Mouse (Mus musculus): ENCODE measurements around the gene Serpina6.

The Serpina6 gene

DNA sequence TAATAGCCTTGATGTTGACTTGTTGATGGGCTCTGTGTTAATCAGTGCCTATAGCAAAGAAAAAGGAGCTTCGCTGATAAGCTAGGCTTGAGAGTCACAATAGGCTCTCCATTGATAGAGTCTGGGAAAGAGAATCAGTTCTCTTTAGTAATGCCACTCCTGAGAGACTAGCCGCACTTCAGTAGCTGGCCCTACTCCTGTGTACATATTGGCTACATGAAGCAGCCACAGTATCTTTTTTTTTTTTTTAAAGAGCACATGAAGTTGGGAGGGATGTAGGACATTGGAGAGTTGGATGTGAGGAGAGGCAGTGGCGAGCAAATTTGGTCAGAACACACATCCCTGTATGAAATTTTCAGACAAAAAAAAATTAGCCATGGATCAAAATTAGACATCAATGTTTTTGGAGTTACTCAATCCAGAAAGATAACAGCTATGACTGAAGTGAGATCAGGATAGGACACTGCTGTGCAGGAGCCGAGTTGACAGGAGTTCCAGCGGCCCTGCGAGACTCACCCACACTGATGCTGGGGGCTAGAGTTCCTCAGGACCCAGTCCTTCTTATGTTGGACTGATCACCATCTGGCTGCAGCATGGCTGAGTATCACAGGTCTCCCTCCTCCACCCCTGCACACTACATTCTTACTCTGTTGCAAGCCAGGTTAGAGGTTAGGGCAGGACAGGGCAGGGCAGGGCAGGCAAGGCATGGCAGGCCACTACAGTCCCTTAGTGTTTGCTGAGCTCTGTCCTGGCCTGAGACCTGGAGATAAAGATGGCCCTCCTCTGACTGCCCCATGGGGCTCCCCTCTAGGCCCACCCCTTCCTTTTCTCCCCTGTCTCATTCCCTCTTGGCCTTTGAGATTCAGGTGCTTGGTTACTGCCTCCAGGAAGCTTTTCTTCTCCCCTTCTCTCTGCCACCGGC lies 1.6 kb downstream of the Serpina6 start:
- no peak for DNase-seq

DNA sequence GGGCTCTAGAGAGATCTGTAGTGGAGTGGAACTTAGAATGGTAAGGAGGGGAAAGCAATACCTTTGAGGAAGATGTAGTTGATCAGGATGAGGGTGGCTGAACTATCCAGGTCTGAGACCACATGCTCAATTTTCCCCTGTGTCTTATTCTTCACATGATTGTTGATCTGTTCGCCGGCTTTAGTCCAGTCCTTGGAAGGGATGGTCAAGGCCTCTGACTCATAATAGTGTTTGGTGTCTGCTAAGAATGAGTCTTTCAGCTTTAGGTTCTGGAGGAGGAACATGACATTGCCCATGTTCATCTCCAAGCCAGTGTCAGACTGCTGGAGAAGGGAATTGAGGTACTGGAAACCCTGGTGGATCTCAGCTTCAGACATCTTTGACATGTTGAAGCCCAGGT lies 3.2 kb downstream of the Serpina6 start:
- DNase-seq: no peak

DNA sequence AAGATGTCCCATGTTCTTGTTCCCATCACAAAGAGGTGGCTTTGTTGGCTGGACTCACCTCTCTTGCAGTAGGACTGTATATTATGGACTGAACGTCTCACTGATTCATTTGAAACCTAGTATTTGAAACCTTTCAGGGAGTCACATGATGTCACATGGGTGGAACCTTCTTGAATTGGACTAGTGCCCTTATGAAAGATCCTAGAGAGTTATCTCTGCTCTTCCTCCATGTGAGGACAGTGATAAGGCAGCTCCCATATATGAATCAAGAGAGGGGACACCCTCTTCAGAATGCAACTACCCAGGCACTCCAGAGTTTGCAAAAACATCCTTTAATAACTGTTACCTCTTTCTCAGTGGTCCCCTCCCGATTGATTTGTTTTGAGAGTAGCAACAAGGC lies 10.7 kb downstream of the Serpina6 start:
- no peak for DNase-seq

DNA sequence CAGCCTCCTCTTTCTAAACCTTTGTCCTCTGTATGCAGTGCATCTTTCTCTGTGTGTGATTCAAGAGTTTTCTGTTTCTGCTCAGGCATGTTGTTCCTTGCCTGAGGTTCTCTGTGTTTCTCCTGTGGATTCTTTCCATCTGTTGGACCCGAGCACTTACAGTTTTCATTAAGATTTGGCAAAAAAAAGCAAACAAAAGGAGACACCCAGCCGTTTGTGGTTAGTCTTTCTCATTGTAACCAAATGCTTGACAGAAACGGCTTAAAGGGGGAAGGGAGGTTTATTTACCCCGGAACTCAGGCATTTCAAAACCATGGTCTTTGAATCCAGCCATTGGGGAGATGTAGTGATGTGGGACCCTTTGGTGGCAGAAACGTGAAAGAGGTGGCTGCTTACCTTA lies 12.4 kb downstream of the Serpina6 start:
- DNase-seq: no peak

DNA sequence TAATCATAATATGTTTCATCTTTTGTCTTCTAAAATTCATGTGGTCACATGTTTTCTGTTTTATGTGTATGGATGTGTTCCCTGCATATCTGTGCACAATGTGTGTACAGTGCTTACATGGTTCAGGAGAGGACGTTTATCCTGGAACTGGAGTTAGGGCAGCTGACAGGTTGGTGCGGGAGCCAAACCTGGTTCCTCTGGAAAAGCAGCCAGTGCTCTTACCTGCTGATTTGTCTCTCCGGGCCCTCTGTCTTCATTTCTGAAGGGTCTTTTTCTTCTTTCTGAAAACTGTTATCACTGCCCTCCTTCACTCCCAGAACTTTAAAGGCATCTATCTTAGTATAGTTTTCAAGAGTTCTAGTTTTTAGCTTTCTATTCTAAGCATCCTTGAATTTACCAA lies 13.2 kb downstream of the Serpina6 start:
- no peak for DNase-seq

DNA sequence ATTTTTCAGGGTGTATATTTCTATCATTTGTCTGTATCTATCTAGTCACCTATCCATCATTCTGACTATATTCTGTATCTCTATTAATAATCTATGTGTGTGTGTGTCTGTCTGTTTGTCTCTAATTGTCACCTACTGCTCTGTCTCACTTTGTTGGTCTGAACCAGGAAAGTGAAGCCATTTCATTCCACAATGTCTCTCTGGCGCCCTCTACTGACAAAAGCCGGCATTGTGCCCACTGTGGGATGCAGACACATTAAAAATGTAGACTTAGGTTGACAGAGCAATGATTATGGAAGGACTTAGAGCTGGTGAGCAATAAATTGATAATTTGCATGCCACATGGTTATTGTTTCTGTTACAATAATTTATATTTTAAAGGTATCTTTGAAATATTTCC lies 13.7 kb downstream of the Serpina6 start:
- peak; percentile 20 to 46 for DNase-seq

DNA sequence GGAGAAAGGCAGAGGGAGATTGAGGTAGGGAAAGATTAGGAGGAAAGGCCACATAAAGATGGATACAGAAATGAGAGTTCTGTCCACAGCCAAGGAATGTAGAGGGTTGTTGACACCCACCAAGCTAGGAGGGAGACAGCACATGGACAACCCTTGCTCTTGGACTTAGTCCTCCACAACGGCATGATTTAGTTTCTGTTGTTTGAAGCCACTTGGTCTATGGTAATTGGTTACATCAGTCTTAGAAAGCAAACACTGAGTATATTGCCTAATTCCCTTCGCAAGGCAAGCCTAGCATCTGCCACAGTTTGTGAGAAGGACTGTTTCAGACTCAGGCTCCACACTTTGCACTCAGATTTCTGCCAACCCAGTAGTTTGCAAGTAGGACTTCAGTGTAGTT lies 21.2 kb downstream of the Serpina6 start:
- no peak for DNase-seq

DNA sequence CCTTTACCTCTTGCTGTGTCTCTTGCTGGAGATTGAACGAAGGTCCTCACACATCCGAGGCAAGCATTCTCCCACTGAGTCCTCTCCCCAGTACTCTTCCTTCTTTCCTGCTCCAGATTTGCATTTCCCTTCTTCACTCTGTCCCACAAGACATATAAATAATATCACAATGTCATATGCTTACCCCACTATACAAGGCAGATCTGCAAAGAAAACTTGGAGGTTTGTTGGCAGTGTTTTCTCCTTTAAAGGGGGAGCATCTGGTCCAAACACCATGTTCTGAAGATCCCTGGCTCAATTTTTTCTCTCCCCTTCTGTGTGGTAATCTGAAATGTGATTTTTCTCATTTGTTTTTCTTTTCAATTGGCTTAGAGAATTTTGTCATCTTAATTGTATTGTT lies 22.6 kb downstream of the Serpina6 start:
- no peak for DNase-seq

DNA sequence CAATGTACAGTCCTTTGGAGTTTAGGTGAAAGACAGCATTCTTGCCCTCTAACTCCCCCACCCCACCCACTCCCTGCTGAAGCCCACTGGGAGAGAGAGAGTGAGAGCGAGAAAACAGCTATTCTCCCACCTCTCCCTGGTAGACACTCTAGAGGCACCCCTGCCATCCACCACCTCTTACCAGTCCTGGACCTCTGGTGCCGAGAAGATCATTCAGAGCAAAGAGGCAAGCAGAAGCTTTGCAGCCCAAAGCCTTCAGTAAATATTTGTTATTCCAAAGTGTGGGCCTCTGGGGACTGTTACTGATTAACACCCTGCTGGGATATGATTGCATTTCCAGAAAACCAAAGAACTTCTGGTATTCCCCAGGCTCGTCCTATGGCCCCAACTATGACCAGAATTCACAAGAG lies 25.8 kb downstream of the Serpina6 start, which contains the start of gene Serpina10:
Gene Serpina10, minus strand, starts transcription at position 242 of the 410 bp plus-strand sequence.
- no peak for DNase-seq

DNA sequence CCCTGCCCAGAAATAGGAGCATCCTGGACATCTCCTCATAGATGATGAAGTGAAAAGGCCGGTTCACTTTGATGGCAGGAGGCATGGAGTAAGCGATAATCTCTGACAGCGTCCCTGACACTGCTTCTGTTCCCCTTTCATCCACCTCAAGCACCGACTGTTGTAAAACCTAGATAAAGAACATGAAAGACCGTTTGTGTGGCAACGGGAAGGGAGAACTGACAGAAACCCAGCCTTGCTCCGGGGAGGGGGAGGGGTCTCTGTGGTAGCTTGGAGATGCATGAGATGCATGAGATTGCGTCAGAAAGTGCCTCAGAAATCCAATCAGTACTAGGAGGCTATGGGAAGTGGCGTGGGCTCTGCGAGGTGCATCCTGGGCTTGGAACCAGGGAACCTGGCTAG lies 40.2 kb downstream of the Serpina6 start:
- no peak for DNase-seq

DNA sequence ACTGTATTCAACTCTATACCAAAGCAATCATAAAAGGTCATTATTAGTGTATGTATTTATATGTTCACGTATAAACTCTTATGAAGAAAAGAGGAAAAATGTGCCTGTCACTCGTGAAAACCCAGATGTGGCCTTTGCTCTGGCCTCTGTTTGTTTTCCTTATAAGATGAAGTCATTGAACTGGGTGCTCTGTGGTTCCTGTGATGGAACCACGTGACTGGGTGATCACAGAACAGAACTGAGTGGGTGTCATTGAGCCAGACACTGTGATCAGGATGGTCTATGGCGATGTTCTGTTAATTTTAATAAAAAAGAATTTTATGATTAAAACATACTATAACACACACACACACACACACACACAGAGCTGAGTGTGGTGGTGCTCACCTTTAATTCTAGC lies 41.3 kb downstream of the Serpina6 start:
- no peak for DNase-seq

DNA sequence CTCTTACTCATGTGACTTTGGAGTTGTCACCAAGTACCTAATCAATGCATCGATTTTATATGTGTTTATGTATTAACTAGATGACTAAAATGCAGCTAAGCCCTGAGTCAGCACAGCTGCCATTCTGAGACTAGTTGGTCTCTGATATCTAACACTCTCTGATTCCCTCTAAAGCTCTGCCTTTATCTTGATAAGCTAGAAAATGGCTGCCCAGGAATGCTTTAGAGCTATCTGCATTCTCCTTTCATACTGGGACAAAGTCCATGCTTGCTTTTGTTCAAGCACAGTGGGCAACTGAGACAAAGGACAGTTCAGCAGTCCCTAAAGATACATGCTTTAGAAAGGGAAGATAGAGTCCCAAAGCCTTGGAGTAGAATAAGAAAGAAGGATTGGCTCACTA lies 41.9 kb downstream of the Serpina6 start:
- no peak for DNase-seq

DNA sequence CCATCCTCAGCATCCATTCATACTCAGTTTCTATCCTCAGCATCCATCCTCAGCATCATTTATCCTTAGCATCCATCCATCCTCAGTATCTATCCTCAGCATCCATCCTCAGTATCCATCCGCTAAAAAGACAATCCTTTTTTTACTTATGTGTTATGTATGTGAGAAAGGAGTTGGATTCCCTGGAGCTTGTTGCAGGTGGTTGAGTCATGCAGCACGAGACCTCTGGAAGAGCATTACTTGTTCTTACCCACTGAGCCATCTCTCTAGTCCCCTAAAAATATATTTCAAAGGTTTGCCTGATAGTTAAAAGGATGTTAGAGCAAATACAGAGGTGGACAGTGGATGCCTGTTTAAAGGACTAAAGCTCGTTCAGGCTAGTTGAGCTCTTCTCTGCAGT lies 55.2 kb downstream of the Serpina6 start:
- no peak for DNase-seq

DNA sequence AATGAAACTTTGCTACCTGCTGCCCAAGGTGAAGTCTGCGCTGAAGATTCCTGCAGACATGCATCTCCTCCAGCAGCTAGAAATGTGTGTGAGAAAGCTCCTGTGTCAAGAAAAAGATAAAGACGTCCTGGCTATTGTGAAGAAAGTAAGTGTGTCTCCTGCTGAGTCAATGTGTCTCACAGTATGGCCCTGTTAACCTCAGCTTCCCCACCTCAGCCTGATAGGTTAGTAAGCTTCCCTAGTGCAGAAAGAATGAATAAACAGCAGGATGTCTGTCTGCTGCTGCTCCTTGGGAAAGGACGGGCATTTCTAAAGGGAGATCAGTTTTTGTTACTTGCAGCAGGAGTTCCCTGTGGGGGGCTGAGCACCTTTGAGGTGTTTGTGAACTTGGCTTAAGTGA lies 56.6 kb downstream of the Serpina6 start:
- no peak for DNase-seq

DNA sequence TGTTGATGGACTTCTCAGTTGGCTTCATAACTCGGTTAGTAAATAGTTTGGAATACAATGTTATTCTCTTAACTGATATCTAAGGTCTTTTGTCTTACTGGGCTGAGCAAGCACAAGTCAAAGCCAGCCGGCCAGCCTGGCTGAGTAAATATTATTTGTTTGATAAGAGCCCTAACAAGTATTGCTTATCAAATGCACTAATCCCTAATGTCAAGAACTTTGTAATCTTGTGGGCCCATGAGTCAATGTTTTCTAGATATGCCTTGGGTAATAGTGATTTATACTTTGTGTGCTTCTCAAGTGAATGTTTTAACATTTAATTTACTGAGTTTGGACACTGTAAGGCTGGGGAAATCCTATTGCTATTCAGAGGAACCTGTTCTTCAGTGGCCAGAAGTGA lies 58.6 kb downstream of the Serpina6 start:
- DNase-seq: no peak

Measured in thymus, postnatal 36 days (tissue).